Mouse (Mus musculus) ES-E14 (cell line): ENCODE results near the gene Inhbc.

Experiments
- CHD2 ChIP-seq: IDR thresholded peaks from 2 replicates; pipeline ENCODE4 v1.6.1; 2014; ENCODE audit warnings: mild to moderate bottlenecking, low read depth, low read length, inconsistent platforms
- HCFC1 ChIP-seq: IDR thresholded peaks from 2 replicates; pipeline ENCODE4 v1.6.1; 2012; ENCODE audit warnings: low read length, inconsistent platforms, borderline replicate concordance; ENCODE audit not compliant: insufficient read depth
- MAFK ChIP-seq: IDR thresholded peaks from 2 replicates; pipeline ENCODE4 v1.6.1; 2014; ENCODE audit warnings: mild to moderate bottlenecking, low read depth, low read length, inconsistent platforms; ENCODE audit not compliant: insufficient read depth
- ZC3H11A ChIP-seq: IDR thresholded peaks from 2 replicates; pipeline ENCODE4 v1.6.1; 2012; ENCODE audit warnings: low read depth, mild to moderate bottlenecking, inconsistent platforms, low read length, borderline replicate concordance
- ZNF384 ChIP-seq: IDR thresholded peaks from 2 replicates; pipeline ENCODE4 v1.6.1; 2012; ENCODE audit warnings: low read depth, low read length, inconsistent platforms

GRCm38 (mm10) chr10:127353909-127354895, 16.0 kb downstream of the Inhbc start, which contains the start of gene Inhbe:
- TF ChIP-seq CHD2, result no peak
- TF ChIP-seq ZC3H11A, result no peak
- TF ChIP-seq MAFK, result no peak
- TF ChIP-seq HCFC1, result no peak
- no peak for TF ChIP-seq ZNF384
